Mouse (Mus musculus) testis, postnatal 14 days (tissue): ENCODE data around the gene Tgtp1.
"Not testable (repeated sequence)": the region's sequence is repeated elsewhere in the genome, so short reads cannot be mapped to it uniquely, and the experiment has no call there.

Experiments
- DNase-seq: peaks from one replicate; pipeline ENCODE4 v3.0.0; 2021; ENCODE audit warnings: low spot score

Tgtp1 gene

DNA sequence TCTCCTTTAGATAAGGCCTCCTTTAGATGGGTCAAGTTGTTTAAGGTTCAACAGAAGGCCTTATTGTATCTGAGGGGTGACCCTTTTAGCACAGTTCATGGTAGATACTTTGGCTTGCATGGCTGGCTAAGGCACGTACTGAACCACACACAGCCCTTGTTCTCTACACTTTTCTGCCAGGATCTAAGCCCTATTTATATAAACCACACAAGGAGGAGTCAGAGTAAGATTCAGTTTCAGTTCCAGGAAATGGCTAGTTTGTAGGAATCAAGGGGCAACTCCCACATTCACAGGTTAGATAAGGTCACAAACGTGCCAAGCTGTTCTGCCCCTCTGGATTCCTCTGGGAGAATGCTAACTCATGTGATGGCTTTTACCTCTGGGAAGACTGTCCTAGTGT, at the start of gene Tgtp1:
Tgtp1 (minus strand) TSS at position 155 of the 400 bp plus-strand sequence.
- not testable (repeated sequence) for DNase-seq

DNA sequence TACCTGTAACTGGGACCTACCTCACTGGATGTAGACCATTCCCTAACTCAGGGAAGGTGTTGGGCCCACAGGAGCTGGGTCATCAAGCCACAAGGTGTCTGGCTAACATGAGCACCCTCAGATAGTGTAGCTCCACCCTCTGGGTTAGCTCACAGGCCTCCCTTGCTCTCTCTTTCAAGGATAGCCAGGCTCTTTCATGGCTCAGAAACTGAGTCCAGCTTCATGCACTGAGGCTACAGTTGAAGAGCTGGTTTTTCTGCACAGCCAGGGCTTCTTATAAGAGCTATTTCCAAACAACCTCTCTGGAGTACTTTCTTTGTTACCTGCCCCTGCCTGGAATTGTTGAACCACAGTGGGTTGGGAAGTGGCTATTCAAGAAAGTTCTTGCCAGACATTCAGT, 18.1 kb upstream of the Tgtp1 start:
- not testable (repeated sequence) for DNase-seq

- DNase-seq = not testable (repeated sequence)
These were observed 12.8 kb upstream of the Tgtp1 start for GRCm38 (mm10) chr11:49006785-49007184.

DNA sequence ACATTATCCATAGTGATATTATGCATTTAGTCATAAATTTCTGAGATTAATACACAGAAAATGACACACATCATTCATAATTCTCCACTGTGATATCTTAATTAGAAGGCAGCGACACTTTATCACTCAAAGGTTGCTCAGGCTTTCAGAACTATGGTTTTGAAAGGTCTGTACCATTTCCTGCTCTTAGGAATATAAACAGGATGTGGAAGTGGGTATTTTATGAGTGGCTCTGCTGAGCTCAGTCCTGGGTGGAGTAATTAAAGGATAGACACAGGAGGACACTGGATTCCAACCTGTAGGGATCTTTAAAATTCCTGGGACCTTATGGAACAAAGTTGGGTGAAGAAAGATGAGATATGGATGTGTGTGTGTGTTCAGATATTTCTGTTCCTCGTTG, 12.3 kb upstream of the Tgtp1 start:
- not testable (repeated sequence) for DNase-seq

- DNase-seq = not testable (repeated sequence)
These were observed 6.4 kb upstream of the Tgtp1 start for GRCm38 (mm10) chr11:49000411-49000810.

GRCm38 (mm10) chr11:48993296-48993695, 676 bp downstream of the Tgtp1 start:
- peak; percentile 44 for DNase-seq

- not testable (repeated sequence) for DNase-seq
These were observed 2.0 kb downstream of the Tgtp1 start, which contains the start of gene Gm12185 for GRCm38 (mm10) chr11:48991740-48992520. TSS of gene Gm12185 (minus strand) at chr11:48992226.

DNA sequence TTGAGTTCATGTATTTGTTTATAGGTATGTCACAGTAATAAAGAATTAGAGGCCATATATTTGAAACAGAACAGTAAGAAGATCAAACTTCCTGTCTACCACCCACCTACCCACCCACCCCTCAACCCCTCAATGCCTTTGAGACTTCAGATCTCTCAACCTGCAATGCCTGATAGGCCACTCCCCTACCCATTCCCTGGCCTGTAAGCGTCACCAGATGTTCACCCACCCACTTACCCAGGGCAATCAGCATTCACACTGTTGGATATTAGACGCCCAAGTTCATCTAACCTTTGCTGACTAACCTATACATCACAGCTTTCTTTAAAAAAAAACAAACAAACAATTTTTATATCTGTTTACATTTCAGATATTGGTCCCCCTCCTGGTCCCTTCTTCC, 4.0 kb downstream of the Tgtp1 start:
- DNase-seq = not testable (repeated sequence)

GRCm38 (mm10) chr11:48988219-48988618, 5.8 kb downstream of the Tgtp1 start:
- DNase-seq = not testable (repeated sequence)

DNA sequence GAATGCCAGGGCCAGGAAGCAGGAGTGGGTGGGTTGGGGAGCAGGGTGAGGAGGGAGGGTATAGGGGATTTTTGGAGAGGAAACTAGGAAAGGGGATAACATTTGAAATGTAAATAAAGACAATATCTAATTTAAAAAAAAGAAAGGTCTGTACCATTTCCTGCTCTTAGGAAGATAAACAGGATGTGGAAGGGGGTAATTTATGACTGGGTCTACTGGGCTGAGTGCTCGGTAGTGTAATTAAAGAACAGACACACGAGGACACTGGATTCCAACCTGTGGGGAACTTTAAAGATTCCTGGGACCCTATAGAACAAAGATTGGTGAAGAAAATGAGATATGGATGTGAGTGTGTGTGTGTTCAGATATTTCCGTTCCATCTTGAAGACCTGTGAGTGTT, 11.1 kb downstream of the Tgtp1 start:
- DNase-seq = not testable (repeated sequence)

- not testable (repeated sequence) for DNase-seq
These were observed 13.9 kb downstream of the Tgtp1 start for GRCm38 (mm10) chr11:48980052-48980451.

DNA sequence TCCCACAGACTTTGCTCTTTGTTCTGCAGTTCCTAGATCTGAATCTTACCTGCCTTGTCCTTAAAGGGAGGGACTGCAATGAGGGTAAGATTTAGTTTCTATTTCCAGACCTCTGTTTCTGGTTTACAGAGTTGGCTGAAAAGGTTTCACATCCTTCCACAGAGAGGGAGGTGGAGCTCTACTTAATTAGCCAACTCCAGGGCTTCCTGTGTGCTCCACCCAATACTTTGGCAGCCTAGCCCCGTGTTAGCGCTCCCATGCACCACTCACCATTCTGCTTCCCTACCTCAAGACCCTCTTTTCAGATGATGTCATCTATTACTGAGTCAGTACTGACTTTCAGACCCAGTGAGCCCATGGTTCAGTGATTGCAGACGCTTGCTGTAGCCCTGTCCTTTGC, 14.7 kb downstream of the Tgtp1 start, which contains the start of gene 9930111J21Rik1:
9930111J21Rik1 (minus strand) TSS at position 148 of the 400 bp plus-strand sequence.
- DNase-seq = not testable (repeated sequence)

DNA sequence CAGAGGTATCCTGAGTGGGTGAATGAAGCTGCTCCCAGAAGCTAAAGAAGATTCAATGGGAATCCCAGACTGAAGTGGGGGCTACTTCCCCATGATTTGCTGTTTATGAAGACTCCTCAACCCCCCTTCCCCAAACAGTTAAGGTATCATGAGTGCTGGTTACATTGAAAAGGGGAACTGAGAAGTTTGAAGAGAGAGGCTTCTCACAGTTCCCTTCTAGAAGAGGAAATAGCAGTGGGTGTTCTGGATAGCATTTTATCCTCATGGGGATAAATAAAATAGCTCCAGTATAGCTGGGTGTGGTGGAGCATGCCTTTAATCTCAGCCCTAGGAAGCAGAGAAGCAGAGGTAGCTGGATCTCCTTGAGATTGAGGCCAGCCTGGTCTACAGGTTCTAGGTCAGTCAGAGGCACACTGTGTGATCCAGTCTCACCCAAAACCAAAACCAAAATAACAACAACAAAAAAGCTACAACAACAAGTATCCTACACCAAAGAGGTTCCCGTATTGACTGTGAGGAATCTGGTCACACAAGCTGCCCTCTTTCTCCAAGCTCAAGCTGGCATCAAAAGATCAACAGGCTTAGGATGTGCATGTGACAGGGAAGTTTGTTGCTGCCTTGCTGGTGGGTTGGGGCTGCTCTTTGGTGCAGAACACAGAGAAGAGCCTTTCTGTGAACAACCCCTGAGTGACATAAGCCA, 15.6 kb downstream of the Tgtp1 start, which contains the start of gene Olfr56:
Olfr56 (plus strand) TSS at position 650 of the 700 bp plus-strand sequence.
- DNase-seq = not testable (repeated sequence)

GRCm38 (mm10) chr11:48974686-48975085, 19.3 kb downstream of the Tgtp1 start:
- not testable (repeated sequence) for DNase-seq

GRCm38 (mm10) chr11:48946090-48946489, 47.9 kb downstream of the Tgtp1 start, which contains the start of gene Psme2b:
TSS of gene Psme2b (minus strand) at chr11:48946190.
- DNase-seq = not testable (repeated sequence)

DNA sequence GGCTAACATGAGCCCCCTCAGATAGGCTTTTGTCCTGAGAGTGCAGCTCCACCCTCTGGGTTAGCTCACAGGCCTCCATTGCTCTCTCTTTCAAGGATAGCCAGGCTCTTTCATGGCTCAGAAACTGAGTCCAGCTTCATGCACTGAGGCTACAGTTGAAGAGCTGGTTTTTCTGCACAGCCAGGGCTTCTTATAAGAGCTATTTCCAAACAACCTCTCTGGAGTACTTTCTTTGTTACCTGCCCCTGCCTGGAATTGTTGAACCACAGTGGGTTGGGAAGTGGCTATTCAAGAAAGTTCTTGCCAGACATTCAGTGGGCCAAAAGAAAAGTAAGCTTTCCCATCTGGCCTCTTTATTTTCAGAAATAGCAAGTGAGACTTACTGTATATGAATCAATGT, 54.7 kb downstream of the Tgtp1 start:
- not testable (repeated sequence) for DNase-seq
